ENCODE assay signal across 28 mouse cellular contexts in the genomic region with DNA sequence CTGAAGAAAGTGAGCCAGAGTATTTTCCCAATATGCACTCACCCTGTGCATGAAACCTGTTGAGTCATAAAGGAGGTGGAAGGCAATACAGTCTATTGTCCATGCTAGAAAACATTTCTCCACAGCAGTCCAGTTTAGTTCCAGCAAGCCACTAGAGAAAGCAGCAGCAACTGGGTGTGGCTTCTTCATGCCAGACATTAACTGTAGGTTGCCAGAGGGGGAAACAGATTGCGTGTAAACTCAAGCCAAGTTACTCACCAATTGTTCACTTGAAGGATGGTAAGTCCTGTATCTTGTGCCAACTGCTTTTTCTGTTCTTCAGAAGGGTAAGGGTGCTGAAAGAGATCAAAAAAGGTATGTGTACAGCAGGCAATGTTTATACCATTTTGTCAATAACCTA.
DNase-seq lines count a peak whose midpoint lies in the region; ATAC-seq and TF ChIP-seq lines count a peak whose summit lies in the region.
"Had no signal": no experiment of that assay in that cellular context is flagged by ENCODE, and none has a peak within 500 bp of the region (broad histone marks: within the 10 kb centered on the region; RNA-seq: fewer than 3 reads in every experiment).

No protein-coding gene starts in this region.

- no peak overlapping the region for H3K9ac ChIP-seq in liver, embryonic 11.5 days (ENCODE audit: low read depth, low read length)
- no peak overlapping the region for H3K9ac ChIP-seq in liver, postnatal 0 days (replicated peaks)
- H3K9ac ChIP-seq: embryonic facial prominence, embryonic 12.5 days; forebrain, embryonic 15.5 days; heart, embryonic 12.5 days; intestine, embryonic 15.5 days; limb, embryonic 13.5 days; liver, embryonic 12.5 days had no signal

- H3K4me3 ChIP-seq in liver, embryonic 11.5 days (ENCODE audit: low read depth, low read length) = no peak overlapping the region
- H3K4me3 ChIP-seq in liver, postnatal 0 days (ENCODE audit: low read depth, low read length) = no peak overlapping the region
- H3K4me3 ChIP-seq: embryonic facial prominence, embryonic 12.5 days; forebrain, embryonic 10.5 days; forebrain, embryonic 15.5 days; heart, embryonic 12.5 days; intestine, embryonic 15.5 days; layer of hippocampus, adult 2 months; limb, embryonic 13.5 days; liver, embryonic 12.5 days had no signal

- H3K27me3 ChIP-seq in liver, embryonic 11.5 days (replicated peaks; ENCODE audit: control insufficient read depth, insufficient read depth, low read length) = no peaks in the 10 kb centered on the region
- no peaks in the 10 kb centered on the region for H3K27me3 ChIP-seq in liver, postnatal 0 days (ENCODE audit: insufficient read depth, low read length)
- H3K27me3 ChIP-seq: embryonic facial prominence, embryonic 12.5 days; forebrain, embryonic 15.5 days; heart, embryonic 12.5 days; intestine, embryonic 15.5 days; liver, embryonic 12.5 days had no signal

- ATAC-seq in liver, embryonic 11.5 days (replicated peaks; ENCODE audit: low FRiP score) = no peak
- no peak for ATAC-seq in liver, postnatal 0 days
- ATAC-seq: CD4-positive, CD25-positive, alpha-beta regulatory T cell, adult 4 months; forebrain, embryonic 15.5 days; hindbrain, postnatal 0 days; intestine, embryonic 15.5 days; liver, embryonic 12.5 days had no signal

- H3K4me1 ChIP-seq in liver, embryonic 11.5 days (replicated peaks; ENCODE audit: control insufficient read depth, insufficient read depth, low read length) = peaks cover 6% of the 10 kb centered on the region; the same call in 1 of the 2 replicates
- H3K4me1 ChIP-seq in liver, postnatal 0 days (ENCODE audit: insufficient read depth) = no peaks in the 10 kb centered on the region; the same call in 1 of the 2 replicates
- H3K4me1 ChIP-seq: forebrain, embryonic 15.5 days; intestine, embryonic 15.5 days; limb, embryonic 13.5 days had no signal

- no peaks in the 10 kb centered on the region; the same call in 1 of the 2 replicates for H3K36me3 ChIP-seq in liver, embryonic 11.5 days (ENCODE audit: control insufficient read depth, insufficient read depth, low read length)
- H3K36me3 ChIP-seq in liver, postnatal 0 days (replicated peaks; ENCODE audit: insufficient read depth, low read length) = no peaks in the 10 kb centered on the region
- H3K36me3 ChIP-seq: forebrain, embryonic 10.5 days; forebrain, embryonic 15.5 days; intestine, embryonic 15.5 days; limb, embryonic 13.5 days; liver, embryonic 12.5 days had no signal

- no peak for TF ChIP-seq POLR2A in brain, embryonic 14.5 days (IDR thresholded peaks at IDR 0.05; ENCODE audit: borderline replicate concordance, extremely low read depth, insufficient read depth, insufficient read length, poor library complexity, severe bottlenecking)

- H3K9me3 ChIP-seq in liver, embryonic 11.5 days (ENCODE audit: control insufficient read depth, low read length) = no peaks in the 10 kb centered on the region
- H3K9me3 ChIP-seq in liver, postnatal 0 days (ENCODE audit: low read length) = no peaks in the 10 kb centered on the region
- H3K9me3 ChIP-seq: embryonic facial prominence, embryonic 12.5 days; forebrain, embryonic 10.5 days; forebrain, embryonic 15.5 days; heart, embryonic 12.5 days; intestine, embryonic 15.5 days; limb, embryonic 13.5 days; liver, embryonic 12.5 days had no signal

- WGBS in liver, embryonic 11.5 days = 82% methylated on average over 1 of the region's 1 CpGs
- WGBS in liver, postnatal 0 days (ENCODE audit: insufficient replicate concordance) = 53% methylated on average over 1 of the region's 1 CpGs

- H3K4me2 ChIP-seq in liver, embryonic 11.5 days = no peak overlapping the region
- H3K4me2 ChIP-seq in liver, postnatal 0 days (ENCODE audit: low read depth, low read length) = no peak overlapping the region
- H3K4me2 ChIP-seq: embryonic facial prominence, embryonic 12.5 days; forebrain, embryonic 15.5 days; heart, embryonic 12.5 days; intestine, embryonic 15.5 days; limb, embryonic 13.5 days; liver, embryonic 12.5 days had no signal

- H3K27ac ChIP-seq in liver, embryonic 11.5 days (ENCODE audit: low read depth, low read length) = no peak overlapping the region
- H3K27ac ChIP-seq in liver, postnatal 0 days (ENCODE audit: low read depth) = no peak overlapping the region
- H3K27ac ChIP-seq: embryonic facial prominence, embryonic 12.5 days; forebrain, embryonic 10.5 days; forebrain, embryonic 15.5 days; hindbrain, postnatal 0 days; intestine, embryonic 15.5 days; layer of hippocampus, adult 2 months; limb, embryonic 13.5 days; liver, embryonic 12.5 days had no signal

- no peak for TF ChIP-seq EP300 in liver, postnatal 0 days (IDR thresholded peaks at IDR 0.05; ENCODE audit: low read depth)

- DNase-seq in liver, embryonic 11.5 days (ENCODE audit: low spot score) = peak; percentile 9
- DNase-seq in liver, postnatal 0 days = no peak
- peak; percentile 29 for DNase-seq in MN1 (ENCODE audit: low spot score)
- peak; percentile 61 for DNase-seq in brain, embryonic 14.5 days (ENCODE audit: low read depth)
- DNase-seq in layer of hippocampus, postnatal 10 days (ENCODE audit: low spot score in 2 of 2) = no peak
- no peak for DNase-seq in cerebellum, postnatal 36 days
- no peak for DNase-seq in cerebellum, adult 8-10 months
- DNase-seq: adrenal gland, postnatal 25 days; embryo, embryonic 11 days; heart, postnatal 4 days; kidney, adult 2 months; kidney, postnatal 36 days; lung, adult 2 months; lung, postnatal 10 days; midbrain, embryonic 14.5 days; right cerebral cortex, adult 18-20 months; spleen, adult 18-20 months; thymus, postnatal 14 days had no signal

- TF ChIP-seq CTCF in liver, postnatal 0 days (IDR thresholded peaks at IDR 0.05; ENCODE audit: low read depth) = no peak
- TF ChIP-seq CTCF in brain, embryonic 14.5 days (IDR thresholded peaks at IDR 0.05; ENCODE audit: borderline replicate concordance, extremely low read depth, insufficient read depth, insufficient read length) = no peak

Comparison
In these comparisons a context has a peak if more than half of its experiments do, and no peak if none do; other contexts are left out.
1. DNase-seq: peak in liver, embryonic 11.5 days (single experiment), MN1 (single experiment) and brain, embryonic 14.5 days (single experiment); none in liver, postnatal 0 days (single experiment), layer of hippocampus, postnatal 10 days (0 of 2), cerebellum, postnatal 36 days (0 of 2) and cerebellum, adult 8-10 months (single experiment).